Mouse (Mus musculus): Measurements from ENCODE around the gene Olfr288. TPM values are rescaled to one million over a fixed set of nuclear protein-coding genes. Genes with fewer than 3 reads are reported as not detected.
A peak's percentile ranks its signal among the peaks of the same experiment; 100 is the strongest.

The Olfr288 gene
- total RNA-seq, 4 experiments from 2014 or later = not detected

- no peak for DNase-seq (ENCODE audit: low spot score in 2 of 2)
Measured at GRCm38 (mm10) chr15:98166963-98167644, 28.2 kb downstream of the Olfr288 start, which contains the start of gene Ccdc184. Ccdc184 (plus strand) TSS chr15:98167158.

- DNase-seq (ENCODE audit: low spot score in 2 of 2) = no peak
Measured at GRCm38 (mm10) chr15:98165525-98165924, 29.8 kb downstream of the Olfr288 start, which contains the start of gene Asb8. Asb8 (minus strand) TSS chr15:98165625.

GRCm38 (mm10) chr15:98162561-98162960, 32.8 kb downstream of the Olfr288 start:
- no peak for DNase-seq (ENCODE audit: low spot score in 2 of 2)

- DNase-seq (ENCODE audit: low spot score in 2 of 2) = no peak
Measured at GRCm38 (mm10) chr15:98161026-98161805, 34.1 kb downstream of the Olfr288 start.

GRCm38 (mm10) chr15:98157253-98157652, 38.1 kb downstream of the Olfr288 start:
- DNase-seq (ENCODE audit: low spot score in 2 of 2) = no peak

- DNase-seq (ENCODE audit: low spot score in 2 of 2) = no peak
Measured at GRCm38 (mm10) chr15:98155944-98156343, 39.4 kb downstream of the Olfr288 start.

GRCm38 (mm10) chr15:98155272-98155671, 40.1 kb downstream of the Olfr288 start:
- no peak for DNase-seq (ENCODE audit: low spot score in 2 of 2)

GRCm38 (mm10) chr15:98154631-98155030, 40.7 kb downstream of the Olfr288 start:
- no peak for DNase-seq (ENCODE audit: low spot score in 2 of 2)

GRCm38 (mm10) chr15:98154146-98154545, 41.2 kb downstream of the Olfr288 start:
- DNase-seq (ENCODE audit: low spot score in 2 of 2) = no peak

GRCm38 (mm10) chr15:98153625-98154024, 41.7 kb downstream of the Olfr288 start:
- no peak for DNase-seq (ENCODE audit: low spot score in 2 of 2)

GRCm38 (mm10) chr15:98152916-98153315, 42.4 kb downstream of the Olfr288 start:
- DNase-seq (ENCODE audit: low spot score in 2 of 2) = no peak

- DNase-seq (ENCODE audit: low spot score in 2 of 2) = no peak
Measured at GRCm38 (mm10) chr15:98149166-98149602, 46.2 kb downstream of the Olfr288 start.

- no peak for DNase-seq (ENCODE audit: low spot score in 2 of 2)
Measured at GRCm38 (mm10) chr15:98148356-98148755, 47.0 kb downstream of the Olfr288 start.

GRCm38 (mm10) chr15:98145559-98146181, 49.7 kb downstream of the Olfr288 start:
- peak; percentile 90 to 95 for DNase-seq (ENCODE audit: low spot score in 2 of 2)

- DNase-seq (ENCODE audit: low spot score in 2 of 2) = no peak
Measured at GRCm38 (mm10) chr15:98144861-98145507, 50.4 kb downstream of the Olfr288 start.

- no peak for DNase-seq (ENCODE audit: low spot score in 2 of 2)
Measured at GRCm38 (mm10) chr15:98142515-98142914, 52.8 kb downstream of the Olfr288 start.

- DNase-seq (ENCODE audit: low spot score in 2 of 2) = no peak
Measured at GRCm38 (mm10) chr15:98140809-98141208, 54.5 kb downstream of the Olfr288 start.

- no peak for DNase-seq (ENCODE audit: low spot score in 2 of 2)
Measured at GRCm38 (mm10) chr15:98139763-98140162, 55.6 kb downstream of the Olfr288 start.

- no peak for DNase-seq (ENCODE audit: low spot score in 2 of 2)
Measured at GRCm38 (mm10) chr15:98136871-98137270, 58.5 kb downstream of the Olfr288 start.
